Mouse (Mus musculus): ENCODE data around the gene 1700018B08Rik. TPM values are rescaled to one million over a fixed set of nuclear protein-coding genes. Genes with fewer than 3 reads are reported as not detected.

The 1700018B08Rik gene
- total RNA-seq, 1 experiment = 2.6 TPM

- Histone ChIP-seq H3K9ac (ENCODE audit: insufficient read depth, low read depth, low read length, poor library complexity, severe bottlenecking) (no peak overlapping the region), H3K4me1 (ENCODE audit: control insufficient read depth in 2 of 2, insufficient read depth in 2 of 2, low read length in 2 of 2, poor library complexity in 1 of 2) (peaks cover 2 to 13% of the 10 kb centered on the region in 2 experiments; a peak in 2 of 4 replicates), H3K36me3 (ENCODE audit: control insufficient read depth, insufficient read depth, low read length, poor library complexity, severe bottlenecking) (no peaks in the 10 kb centered on the region), H3K4me3 (ENCODE audit: insufficient read depth in 1 of 2, low read depth in 1 of 2, low read length in 2 of 2, poor library complexity in 1 of 2, severe bottlenecking in 1 of 2) (no peak overlapping the region; a peak in 1 of 4 replicates), H3K27ac (ENCODE audit: insufficient read depth, low read depth, low read length, poor library complexity, severe bottlenecking) (no peak overlapping the region), H3K9me3 (ENCODE audit: control insufficient read depth, insufficient read depth, low read depth, low read length) (no peaks in the 10 kb centered on the region)
- no peak for TF ChIP-seq HCFC1 (IDR thresholded peaks at IDR 0.05; ENCODE audit: borderline replicate concordance, insufficient read depth, low read length)
- TF ChIP-seq ZNF384 (IDR thresholded peaks at IDR 0.05; ENCODE audit: low read depth, low read length) = no peak
- TF ChIP-seq CHD2 (IDR thresholded peaks at IDR 0.05; ENCODE audit: low read depth, low read length) = no peak
- TF ChIP-seq MAFK (IDR thresholded peaks at IDR 0.05; ENCODE audit: insufficient read depth, low read depth, low read length) = no peak
- in situ Hi-C loops (cut with MboI; ENCODE audit: low sequenced_read_pairs in 2 of 2, unreplicated experiment in 2 of 2) = no loop called here
- no peak for DNase-seq (ENCODE audit: low read depth, low spot score)
Observed at GRCm38 (mm10) chr8:121583653-121584052, 39.5 kb upstream of the 1700018B08Rik start.

GRCm38 (mm10) chr8:121580465-121580864, 36.3 kb upstream of the 1700018B08Rik start:
- Histone ChIP-seq H3K36me3 (ENCODE audit: control insufficient read depth, insufficient read depth, low read length, poor library complexity, severe bottlenecking) (no peaks in the 10 kb centered on the region), H3K9ac (ENCODE audit: insufficient read depth, low read depth, low read length, poor library complexity, severe bottlenecking) (no peak overlapping the region), H3K4me3 (ENCODE audit: insufficient read depth in 1 of 2, low read depth in 1 of 2, low read length in 2 of 2, poor library complexity in 1 of 2, severe bottlenecking in 1 of 2) (no peak overlapping the region), H3K9me3 (ENCODE audit: control insufficient read depth, insufficient read depth, low read depth, low read length) (no peaks in the 10 kb centered on the region), H3K27ac (ENCODE audit: insufficient read depth, low read depth, low read length, poor library complexity, severe bottlenecking) (no peak overlapping the region), H3K4me1 (ENCODE audit: control insufficient read depth in 2 of 2, insufficient read depth in 2 of 2, low read length in 2 of 2, poor library complexity in 1 of 2) (peaks cover 2 to 28% of the 10 kb centered on the region in 2 experiments; a peak in 3 of 4 replicates)
- TF ChIP-seq ZNF384 (IDR thresholded peaks at IDR 0.05; ENCODE audit: low read depth, low read length) (no peak), ZC3H11A (IDR thresholded peaks at IDR 0.05; ENCODE audit: borderline replicate concordance, low read depth, low read length) (no peak), CHD2 (IDR thresholded peaks at IDR 0.05; ENCODE audit: low read depth, low read length) (no peak), HCFC1 (IDR thresholded peaks at IDR 0.05; ENCODE audit: borderline replicate concordance, insufficient read depth, low read length) (no peak), MAFK (IDR thresholded peaks at IDR 0.05; ENCODE audit: insufficient read depth, low read depth, low read length) (no peak)
- no peak for DNase-seq (ENCODE audit: low read depth, low spot score)
- in situ Hi-C loops (cut with MboI; ENCODE audit: low sequenced_read_pairs in 2 of 2, unreplicated experiment in 2 of 2) = no loop called here

DNA sequence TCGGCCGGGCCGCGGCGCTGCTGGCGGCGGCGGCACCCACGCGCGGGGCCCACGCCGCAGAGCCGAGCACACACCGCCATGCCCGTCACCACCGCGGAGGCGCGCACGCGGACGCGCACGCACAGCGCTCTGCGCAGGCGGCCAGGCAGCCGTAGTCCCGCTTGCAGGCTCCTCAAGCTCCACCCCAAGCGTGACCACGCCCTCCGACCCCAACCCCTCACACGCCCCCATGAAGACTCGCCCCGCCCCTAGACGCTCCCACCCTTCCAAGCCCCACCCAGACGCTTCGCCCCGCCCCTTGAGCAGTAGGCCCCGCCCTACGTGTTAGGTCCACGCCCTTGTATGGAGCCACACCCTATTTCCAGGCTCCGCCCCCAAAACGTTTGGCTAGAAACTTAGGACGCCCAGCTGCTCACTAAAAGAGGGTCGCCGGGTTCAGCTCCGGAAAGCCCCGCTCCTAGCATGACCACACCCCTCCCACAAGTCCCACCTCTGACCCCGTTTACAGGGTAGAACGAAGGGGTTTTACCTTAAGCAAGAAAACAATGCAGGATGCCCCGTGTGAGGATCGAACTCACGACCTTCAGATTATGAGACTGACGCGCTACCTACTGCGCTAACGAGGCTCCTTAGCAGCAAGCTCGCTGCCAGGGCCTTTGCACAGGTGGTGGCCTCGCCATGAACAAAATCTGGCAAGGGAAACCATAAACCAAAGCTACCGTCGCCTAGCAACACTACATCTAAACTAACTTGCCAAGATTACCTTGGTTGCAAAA, 34.7 kb upstream of the 1700018B08Rik start, which contains the start of gene Fbxo31:
Gene Fbxo31 (minus strand): TSS at position 131 of the 776 bp plus-strand sequence.
- Histone ChIP-seq H3K4me1 (ENCODE audit: control insufficient read depth in 2 of 2, insufficient read depth in 2 of 2, low read length in 2 of 2, poor library complexity in 1 of 2) (peaks cover 1 to 25% of the 10 kb centered on the region in 2 experiments; a peak in 3 of 4 replicates), H3K36me3 (ENCODE audit: control insufficient read depth, insufficient read depth, low read length, poor library complexity, severe bottlenecking) (no peaks in the 10 kb centered on the region), H3K9ac (ENCODE audit: insufficient read depth, low read depth, low read length, poor library complexity, severe bottlenecking) (peak within 1 kb of the TSS; percentile 89), H3K4me3 (ENCODE audit: insufficient read depth in 1 of 2, low read depth in 1 of 2, low read length in 2 of 2, poor library complexity in 1 of 2, severe bottlenecking in 1 of 2) (peak within 1 kb of the TSS; percentile 79 to 88), H3K27ac (ENCODE audit: insufficient read depth, low read depth, low read length, poor library complexity, severe bottlenecking) (no peak within 1 kb of the TSS), H3K9me3 (ENCODE audit: control insufficient read depth, insufficient read depth, low read depth, low read length) (no peaks in the 10 kb centered on the region)
- in situ Hi-C loops (cut with MboI; ENCODE audit: low sequenced_read_pairs in 2 of 2, unreplicated experiment in 2 of 2) = no loop called here
- TF ChIP-seq CHD2 (IDR thresholded peaks at IDR 0.05; ENCODE audit: low read depth, low read length) (no peak), MAFK (IDR thresholded peaks at IDR 0.05; ENCODE audit: insufficient read depth, low read depth, low read length) (peak; percentile 78)
- peak; percentile 96 for DNase-seq (ENCODE audit: low read depth, low spot score)

GRCm38 (mm10) chr8:121577751-121578675, 33.9 kb upstream of the 1700018B08Rik start:
- in situ Hi-C loops (cut with MboI; ENCODE audit: low sequenced_read_pairs in 2 of 2, unreplicated experiment in 2 of 2) = no loop called here
- Histone ChIP-seq H3K36me3 (ENCODE audit: control insufficient read depth, insufficient read depth, low read length, poor library complexity, severe bottlenecking) (no peaks in the 10 kb centered on the region), H3K9me3 (ENCODE audit: control insufficient read depth, insufficient read depth, low read depth, low read length) (no peaks in the 10 kb centered on the region), H3K4me3 (ENCODE audit: insufficient read depth in 1 of 2, low read depth in 1 of 2, low read length in 2 of 2, poor library complexity in 1 of 2, severe bottlenecking in 1 of 2) (peak overlapping the region; percentile 79 to 88), H3K27ac (ENCODE audit: insufficient read depth, low read depth, low read length, poor library complexity, severe bottlenecking) (no peak overlapping the region), H3K9ac (ENCODE audit: insufficient read depth, low read depth, low read length, poor library complexity, severe bottlenecking) (peak overlapping the region; percentile 89), H3K4me1 (ENCODE audit: control insufficient read depth in 2 of 2, insufficient read depth in 2 of 2, low read length in 2 of 2, poor library complexity in 1 of 2) (peaks cover 0 to 29% of the 10 kb centered on the region in 2 experiments; a peak in 2 of 4 replicates)
- DNase-seq (ENCODE audit: low read depth, low spot score) = no peak
- TF ChIP-seq MAFK (IDR thresholded peaks at IDR 0.05; ENCODE audit: insufficient read depth, low read depth, low read length) (no peak), CHD2 (IDR thresholded peaks at IDR 0.05; ENCODE audit: low read depth, low read length) (no peak), HCFC1 (IDR thresholded peaks at IDR 0.05; ENCODE audit: borderline replicate concordance, insufficient read depth, low read length) (no peak), ZNF384 (IDR thresholded peaks at IDR 0.05; ENCODE audit: low read depth, low read length) (no peak), ZC3H11A (IDR thresholded peaks at IDR 0.05; ENCODE audit: borderline replicate concordance, low read depth, low read length) (no peak)

Data from ES-E14 (cell line).